Mouse (Mus musculus) spleen, postnatal 10 days (tissue): ENCODE data around the gene Gm47959.
A peak's percentile ranks its signal among the peaks of the same experiment; 100 is the strongest.
"Not testable (repeated sequence)": the region's sequence is repeated elsewhere in the genome, so short reads cannot be mapped to it uniquely, and the experiment has no call there.

Experiments
- DNase-seq, 2 experiments: peaks; one replicate each; pipeline ENCODE4 v3.0.0; 2021 to 2022; ENCODE audit warnings: low spot score in 2 of 2

Gm47959 gene

GRCm38 (mm10) chr1:83000306-83000705 lies at the start of gene Gm47959:
Gm47959 (plus strand) TSS chr1:83000548.
- DNase-seq, result not testable (repeated sequence)

- not testable (repeated sequence) for DNase-seq
Observed at GRCm38 (mm10) chr1:82955913-82956312, 44.4 kb upstream of the Gm47959 start, which contains the start of gene Gm7544. Gm7544 (minus strand) TSS chr1:82956013.

GRCm38 (mm10) chr1:82959870-82960385 lies 40.4 kb upstream of the Gm47959 start, which contains the start of gene Gm47955:
Gm47955 (plus strand) TSS chr1:82960286.
- no peak for DNase-seq

- DNase-seq, result no peak
Observed at GRCm38 (mm10) chr1:82966413-82966812, 33.9 kb upstream of the Gm47959 start.

GRCm38 (mm10) chr1:82972046-82972445 lies 28.3 kb upstream of the Gm47959 start:
- DNase-seq, result no peak

GRCm38 (mm10) chr1:82973244-82973643 lies 27.1 kb upstream of the Gm47959 start:
- no peak for DNase-seq

GRCm38 (mm10) chr1:82973901-82974300 lies 26.4 kb upstream of the Gm47959 start:
- no peak for DNase-seq

- DNase-seq, result no peak
Observed at GRCm38 (mm10) chr1:82974342-82974741, 26.0 kb upstream of the Gm47959 start.

GRCm38 (mm10) chr1:82975750-82976149 lies 24.6 kb upstream of the Gm47959 start:
- DNase-seq, result no peak

- no peak for DNase-seq
Observed at GRCm38 (mm10) chr1:82977840-82978239, 22.5 kb upstream of the Gm47959 start.

GRCm38 (mm10) chr1:82986738-82987137 lies 13.6 kb upstream of the Gm47959 start:
- DNase-seq, result no peak

- DNase-seq, result peak; percentile 11 to 20
Observed at GRCm38 (mm10) chr1:82987530-82988198, 12.7 kb upstream of the Gm47959 start.

GRCm38 (mm10) chr1:82991062-82991461 lies 9.3 kb upstream of the Gm47959 start:
- no peak for DNase-seq

- DNase-seq, result no peak
Observed at GRCm38 (mm10) chr1:82991596-82991995, 8.8 kb upstream of the Gm47959 start.

- no peak for DNase-seq
Observed at GRCm38 (mm10) chr1:82992093-82992492, 8.3 kb upstream of the Gm47959 start.

GRCm38 (mm10) chr1:82993947-82994346 lies 6.4 kb upstream of the Gm47959 start:
- DNase-seq, result no peak

GRCm38 (mm10) chr1:83006218-83007179 lies 6.2 kb downstream of the Gm47959 start:
- no peak for DNase-seq

GRCm38 (mm10) chr1:83007471-83007870 lies 7.1 kb downstream of the Gm47959 start:
- no peak for DNase-seq

GRCm38 (mm10) chr1:83014477-83014876 lies 14.1 kb downstream of the Gm47959 start:
- no peak for DNase-seq

GRCm38 (mm10) chr1:83015329-83015879 lies 15.1 kb downstream of the Gm47959 start:
- no peak for DNase-seq

- no peak for DNase-seq
Observed at GRCm38 (mm10) chr1:83016556-83016955, 16.2 kb downstream of the Gm47959 start.

- DNase-seq, result no peak
Observed at GRCm38 (mm10) chr1:83031950-83032349, 31.6 kb downstream of the Gm47959 start.
